Mouse (Mus musculus) heart, adult 2 months (tissue): ENCODE results near the gene Nup88.

Experiments
- CTCF ChIP-seq: fragments of 200-600 bp; IDR thresholded peaks from 2 replicates; pipeline ENCODE4 v1.8.1; 2022; ENCODE audit warnings: antibody characterized with exemption, mild to moderate bottlenecking, moderate library complexity
- EP300 ChIP-seq: fragments of 200-500 bp; IDR thresholded peaks from 2 replicates; pipeline ENCODE4 v1.6.1; 2011; ENCODE audit warnings: low read depth, low read length, control low read depth; ENCODE audit not compliant: insufficient read depth
- POLR2A ChIP-seq: fragments of 200-500 bp; IDR thresholded peaks from 2 replicates; pipeline ENCODE4 v1.6.1; 2011; ENCODE audit warnings: mild to moderate bottlenecking, low read depth, low read length, control low read depth; ENCODE audit not compliant: insufficient read depth

- TF ChIP-seq POLR2A (no peak), CTCF (no peak), EP300 (no peak)
Measured at GRCm38 (mm10) chr11:70931461-70931860, 38.3 kb downstream of the Nup88 start.
